Mouse (Mus musculus): ENCODE results near the gene Nfix.

The Nfix gene

GRCm38 (mm10) chr8:84779519-84780224, 20.5 kb downstream of the Nfix start:
- no peak for DNase-seq

- DNase-seq: no peak
Observed at GRCm38 (mm10) chr8:84778638-84779380, 21.3 kb downstream of the Nfix start.

GRCm38 (mm10) chr8:84777899-84778637, 22.1 kb downstream of the Nfix start:
- DNase-seq: no peak

- DNase-seq: no peak
Observed at GRCm38 (mm10) chr8:84776569-84776968, 23.6 kb downstream of the Nfix start.

- no peak for DNase-seq
Observed at GRCm38 (mm10) chr8:84775621-84776113, 24.5 kb downstream of the Nfix start.

GRCm38 (mm10) chr8:84775105-84775591, 25.0 kb downstream of the Nfix start:
- peak in 1 of 2 experiments; percentile 39 for DNase-seq

GRCm38 (mm10) chr8:84774473-84774911, 25.7 kb downstream of the Nfix start:
- DNase-seq: peak in 1 of 2 experiments; percentile 55

GRCm38 (mm10) chr8:84773833-84774232, 26.3 kb downstream of the Nfix start:
- DNase-seq: peak; percentile 71 to 89

- no peak for DNase-seq
Observed at GRCm38 (mm10) chr8:84773304-84773703, 26.8 kb downstream of the Nfix start.

GRCm38 (mm10) chr8:84772628-84773027, 27.5 kb downstream of the Nfix start:
- DNase-seq: no peak

- peak in 1 of 2 experiments; percentile 52 for DNase-seq
Observed at GRCm38 (mm10) chr8:84771941-84772378, 28.2 kb downstream of the Nfix start.

GRCm38 (mm10) chr8:84771000-84771687, 29.0 kb downstream of the Nfix start:
- DNase-seq: no peak

GRCm38 (mm10) chr8:84770100-84770953, 29.8 kb downstream of the Nfix start:
- DNase-seq: no peak

- DNase-seq: no peak
Observed at GRCm38 (mm10) chr8:84769324-84769723, 30.8 kb downstream of the Nfix start.

- no peak for DNase-seq
Observed at GRCm38 (mm10) chr8:84768343-84769095, 31.6 kb downstream of the Nfix start.

- DNase-seq: no peak
Observed at GRCm38 (mm10) chr8:84767221-84767620, 32.9 kb downstream of the Nfix start.

- DNase-seq: peak in 1 of 2 experiments; percentile 52
Observed at GRCm38 (mm10) chr8:84766422-84766821, 33.7 kb downstream of the Nfix start.

- DNase-seq: no peak
Observed at GRCm38 (mm10) chr8:84765629-84766028, 34.5 kb downstream of the Nfix start.

GRCm38 (mm10) chr8:84764870-84765495, 35.2 kb downstream of the Nfix start:
- no peak for DNase-seq

GRCm38 (mm10) chr8:84764100-84764499, 36.0 kb downstream of the Nfix start:
- no peak for DNase-seq
